Mouse (Mus musculus): ENCODE data around the gene Spns2. TPM values are rescaled to one million over a fixed set of nuclear protein-coding genes. Genes with fewer than 3 reads are reported as not detected.
A peak's percentile ranks its signal among the peaks of the same experiment; 100 is the strongest.

Spns2 gene
- polyA plus RNA-seq, 2 experiments, result 6.3 to 15.9 TPM

GRCm38 (mm10) chr11:72475408-72475807, 14.3 kb downstream of the Spns2 start:
- H3K27ac ChIP-seq (replicated peaks; ENCODE audit: low read depth, low read length), result no peak overlapping the region
- H3K9me3 ChIP-seq (ENCODE audit: control insufficient read depth, low read length), result no peaks in the 10 kb centered on the region
- no peaks in the 10 kb centered on the region for H3K4me1 ChIP-seq (ENCODE audit: control insufficient read depth, insufficient read depth, low read length)
- 85% methylated on average over 7 of the region's 7 CpGs for WGBS
- ATAC-seq (ENCODE audit: low FRiP score, low read depth), result no peak
- no peak for DNase-seq (ENCODE audit: low spot score)
- no peaks in the 10 kb centered on the region for H3K27me3 ChIP-seq (ENCODE audit: control insufficient read depth, insufficient read depth, low read length)
- no peak overlapping the region for H3K9ac ChIP-seq (ENCODE audit: low read depth, low read length, severe bottlenecking)
- no peak overlapping the region for H3K4me3 ChIP-seq (replicated peaks; ENCODE audit: low read length)
- no peaks in the 10 kb centered on the region for H3K36me3 ChIP-seq (ENCODE audit: control insufficient read depth, insufficient read depth, low read length)
- H3K4me2 ChIP-seq (replicated peaks; ENCODE audit: low read depth, low read length, severe bottlenecking), result no peak overlapping the region
- no peak for TF ChIP-seq POLR2A (IDR thresholded peaks at IDR 0.05; ENCODE audit: borderline replicate concordance, extremely low read depth, insufficient read depth, insufficient read length)

DNA sequence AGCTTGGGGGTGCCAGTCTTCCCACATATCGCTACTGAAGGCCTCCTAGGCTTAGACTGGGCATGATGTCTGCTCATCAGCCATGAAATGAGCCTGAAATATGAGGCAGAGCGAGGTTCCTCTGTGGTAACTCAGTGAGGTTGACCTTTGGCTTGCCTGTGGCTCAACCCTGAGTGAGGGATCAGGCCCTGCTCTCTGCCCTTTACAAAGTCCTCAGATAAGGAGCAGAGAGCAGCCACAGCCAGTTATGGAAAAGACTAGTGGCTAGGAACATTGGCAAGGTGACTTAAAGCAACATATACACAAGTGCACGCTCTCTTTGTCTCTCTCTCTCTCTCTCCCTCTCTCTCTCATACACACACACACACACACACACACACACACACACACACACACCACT, 14.8 kb downstream of the Spns2 start:
- no peaks in the 10 kb centered on the region for H3K27me3 ChIP-seq (ENCODE audit: control insufficient read depth, insufficient read depth, low read length)
- H3K4me2 ChIP-seq (replicated peaks; ENCODE audit: low read depth, low read length, severe bottlenecking), result no peak overlapping the region
- H3K4me1 ChIP-seq (ENCODE audit: control insufficient read depth, insufficient read depth, low read length), result no peaks in the 10 kb centered on the region
- ATAC-seq (ENCODE audit: low FRiP score, low read depth) (no peak), DNase-seq (ENCODE audit: low spot score) (no peak)
- H3K9ac ChIP-seq (ENCODE audit: low read depth, low read length, severe bottlenecking), result no peak overlapping the region
- H3K36me3 ChIP-seq (ENCODE audit: control insufficient read depth, insufficient read depth, low read length), result no peaks in the 10 kb centered on the region
- H3K4me3 ChIP-seq (replicated peaks; ENCODE audit: low read length), result no peak overlapping the region
- WGBS, result 80% methylated on average over 3 of the region's 3 CpGs
- H3K27ac ChIP-seq (replicated peaks; ENCODE audit: low read depth, low read length), result no peak overlapping the region
- no peak for TF ChIP-seq POLR2A (IDR thresholded peaks at IDR 0.05; ENCODE audit: borderline replicate concordance, extremely low read depth, insufficient read depth, insufficient read length)
- H3K9me3 ChIP-seq (ENCODE audit: control insufficient read depth, low read length), result no peaks in the 10 kb centered on the region

GRCm38 (mm10) chr11:72473540-72473939, 16.2 kb downstream of the Spns2 start:
- no peaks in the 10 kb centered on the region for H3K9me3 ChIP-seq (ENCODE audit: control insufficient read depth, low read length)
- WGBS, result 86% methylated on average over 4 of the region's 4 CpGs
- no peak for TF ChIP-seq POLR2A (IDR thresholded peaks at IDR 0.05; ENCODE audit: borderline replicate concordance, extremely low read depth, insufficient read depth, insufficient read length)
- no peaks in the 10 kb centered on the region for H3K27me3 ChIP-seq (ENCODE audit: control insufficient read depth, insufficient read depth, low read length)
- no peaks in the 10 kb centered on the region for H3K36me3 ChIP-seq (ENCODE audit: control insufficient read depth, insufficient read depth, low read length)
- H3K9ac ChIP-seq (ENCODE audit: low read depth, low read length, severe bottlenecking), result no peak overlapping the region
- H3K4me3 ChIP-seq (replicated peaks; ENCODE audit: low read length), result no peak overlapping the region
- H3K4me1 ChIP-seq (ENCODE audit: control insufficient read depth, insufficient read depth, low read length), result no peaks in the 10 kb centered on the region
- ATAC-seq (ENCODE audit: low FRiP score, low read depth), result no peak
- no peak overlapping the region for H3K4me2 ChIP-seq (replicated peaks; ENCODE audit: low read depth, low read length, severe bottlenecking)
- no peak for DNase-seq (ENCODE audit: low spot score)
- H3K27ac ChIP-seq (replicated peaks; ENCODE audit: low read depth, low read length), result no peak overlapping the region

GRCm38 (mm10) chr11:72471381-72471780, 18.3 kb downstream of the Spns2 start:
- no peaks in the 10 kb centered on the region for H3K27me3 ChIP-seq (ENCODE audit: control insufficient read depth, insufficient read depth, low read length)
- H3K9ac ChIP-seq (ENCODE audit: low read depth, low read length, severe bottlenecking), result no peak overlapping the region
- TF ChIP-seq POLR2A (IDR thresholded peaks at IDR 0.05; ENCODE audit: borderline replicate concordance, extremely low read depth, insufficient read depth, insufficient read length), result no peak
- no peak overlapping the region for H3K4me3 ChIP-seq (replicated peaks; ENCODE audit: low read length)
- no peak overlapping the region for H3K4me2 ChIP-seq (replicated peaks; ENCODE audit: low read depth, low read length, severe bottlenecking)
- no peak overlapping the region for H3K27ac ChIP-seq (replicated peaks; ENCODE audit: low read depth, low read length)
- no peak for DNase-seq (ENCODE audit: low spot score)
- ATAC-seq (ENCODE audit: low FRiP score, low read depth), result no peak
- 84% methylated on average over 6 of the region's 6 CpGs for WGBS
- no peaks in the 10 kb centered on the region for H3K36me3 ChIP-seq (ENCODE audit: control insufficient read depth, insufficient read depth, low read length)
- no peaks in the 10 kb centered on the region for H3K4me1 ChIP-seq (ENCODE audit: control insufficient read depth, insufficient read depth, low read length)
- H3K9me3 ChIP-seq (ENCODE audit: control insufficient read depth, low read length), result no peaks in the 10 kb centered on the region

- H3K27ac ChIP-seq (replicated peaks; ENCODE audit: low read depth, low read length), result no peak overlapping the region
- no peak for TF ChIP-seq POLR2A (IDR thresholded peaks at IDR 0.05; ENCODE audit: borderline replicate concordance, extremely low read depth, insufficient read depth, insufficient read length)
- no peaks in the 10 kb centered on the region for H3K27me3 ChIP-seq (ENCODE audit: control insufficient read depth, insufficient read depth, low read length)
- no peak overlapping the region for H3K4me3 ChIP-seq (replicated peaks; ENCODE audit: low read length)
- no peak overlapping the region for H3K9ac ChIP-seq (ENCODE audit: low read depth, low read length, severe bottlenecking)
- ATAC-seq (ENCODE audit: low FRiP score, low read depth) (no peak), DNase-seq (ENCODE audit: low spot score) (no peak)
- 69% methylated on average over 4 of the region's 4 CpGs for WGBS
- no peaks in the 10 kb centered on the region for H3K4me1 ChIP-seq (ENCODE audit: control insufficient read depth, insufficient read depth, low read length)
- no peaks in the 10 kb centered on the region for H3K9me3 ChIP-seq (ENCODE audit: control insufficient read depth, low read length)
- no peaks in the 10 kb centered on the region for H3K36me3 ChIP-seq (ENCODE audit: control insufficient read depth, insufficient read depth, low read length)
- no peak overlapping the region for H3K4me2 ChIP-seq (replicated peaks; ENCODE audit: low read depth, low read length, severe bottlenecking)
Measured at GRCm38 (mm10) chr11:72470004-72470403, 19.7 kb downstream of the Spns2 start.

DNA sequence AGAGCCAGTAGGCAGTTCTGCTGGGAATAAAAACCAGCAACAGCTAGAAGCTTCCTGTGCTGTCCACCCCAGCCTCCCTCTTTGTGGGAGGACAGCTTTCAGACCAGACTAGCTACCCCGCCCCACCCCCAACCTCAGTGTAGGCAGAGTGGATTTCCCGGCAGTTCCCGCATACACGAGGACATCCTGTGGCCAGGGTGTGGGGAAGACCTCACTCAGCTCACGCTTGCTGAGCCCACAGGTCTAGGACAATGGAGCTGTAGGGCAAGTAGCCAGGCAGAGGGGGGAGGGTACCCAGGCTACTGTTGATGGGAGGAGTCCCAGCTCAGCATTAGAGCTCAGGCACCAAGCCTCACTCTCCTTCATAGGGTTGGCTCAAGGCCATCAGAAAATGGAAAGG, 20.5 kb downstream of the Spns2 start:
- DNase-seq (ENCODE audit: low spot score) (peak; percentile 48), ATAC-seq (ENCODE audit: low FRiP score, low read depth) (0 out of 2 replicates have a peak, but pooled peaks have one; percentile 26)
- H3K4me2 ChIP-seq (replicated peaks; ENCODE audit: low read depth, low read length, severe bottlenecking), result no peak overlapping the region

More for the DNA sequence above, 20.5 kb downstream of the Spns2 start:
- TF ChIP-seq POLR2A (IDR thresholded peaks at IDR 0.05; ENCODE audit: borderline replicate concordance, extremely low read depth, insufficient read depth, insufficient read length), result no peak
- H3K36me3 ChIP-seq (ENCODE audit: control insufficient read depth, insufficient read depth, low read length), result no peaks in the 10 kb centered on the region
- H3K27ac ChIP-seq (replicated peaks; ENCODE audit: low read depth, low read length), result no peak overlapping the region
- no peaks in the 10 kb centered on the region for H3K9me3 ChIP-seq (ENCODE audit: control insufficient read depth, low read length)
- H3K4me3 ChIP-seq (replicated peaks; ENCODE audit: low read length), result no peak overlapping the region
- WGBS, result 42% methylated on average over 5 of the region's 5 CpGs
- no peaks in the 10 kb centered on the region for H3K4me1 ChIP-seq (ENCODE audit: control insufficient read depth, insufficient read depth, low read length)
- no peak overlapping the region for H3K9ac ChIP-seq (ENCODE audit: low read depth, low read length, severe bottlenecking)
- H3K27me3 ChIP-seq (ENCODE audit: control insufficient read depth, insufficient read depth, low read length), result no peaks in the 10 kb centered on the region

Data from limb, embryonic 14.5 days (tissue).